Mouse (Mus musculus) hindbrain, embryonic 11.5 days (tissue): ENCODE measurements around the gene Hykk. TPM values are rescaled to one million over a fixed set of nuclear protein-coding genes. Genes with fewer than 3 reads are reported as not detected.

Source experiments
- ATAC-seq: fragments of 200-750 bp; cut with Nextera tagmentation; 2 replicates; pipeline ENCODE4 v1.8.0; 2017; ENCODE audit warnings: mild to moderate bottlenecking, moderate TSS enrichment, moderate library complexity; ENCODE audit not compliant: low FRiP score
- DNase-seq: peaks from one replicate; pipeline ENCODE4 v3.0.0-alpha.2; 2015; ENCODE audit warnings: low spot score
- H3K27ac ChIP-seq: fragments of 300-500 bp; sonication (generic); 2 replicates; pipeline ENCODE4 v1.5.1; 2014; ENCODE audit warnings: mild to moderate bottlenecking, low read depth, low read length
- H3K27me3 ChIP-seq: fragments of 300-500 bp; sonication (generic); 2 replicates; pipeline ENCODE4 v1.6.1; 2014; ENCODE audit warnings: mild to moderate bottlenecking, low read length, moderate library complexity, mixed read lengths; ENCODE audit not compliant: control insufficient read depth, insufficient read depth
- H3K36me3 ChIP-seq: fragments of 300-500 bp; sonication (generic); 2 replicates; pipeline ENCODE4 v1.6.1; 2014; ENCODE audit warnings: mild to moderate bottlenecking, low read length, moderate library complexity, mixed read lengths; ENCODE audit not compliant: control insufficient read depth, insufficient read depth
- H3K4me1 ChIP-seq: fragments of 300-500 bp; sonication (generic); replicated peaks from 2 replicates; pipeline ENCODE4 v1.6.1; 2014; ENCODE audit warnings: low read length, mixed read lengths; ENCODE audit not compliant: control insufficient read depth, insufficient read depth
- H3K4me2 ChIP-seq: fragments of 300-500 bp; sonication (generic); replicated peaks from 2 replicates; pipeline ENCODE4 v1.6.1; 2014; ENCODE audit warnings: mild to moderate bottlenecking, low read depth, low read length
- H3K4me3 ChIP-seq: fragments of 300-500 bp; sonication (generic); 2 replicates; pipeline ENCODE4 v1.5.1; 2014; ENCODE audit warnings: low read depth, low read length
- H3K9ac ChIP-seq: fragments of 300-500 bp; sonication (generic); 2 replicates; pipeline ENCODE4 v1.6.1; 2014; ENCODE audit warnings: low read depth, low read length
- H3K9me3 ChIP-seq: fragments of 300-500 bp; sonication (generic); 2 replicates; pipeline ENCODE4 v1.6.1; 2016; ENCODE audit warnings: low read length; ENCODE audit not compliant: control insufficient read depth
- WGBS: fragments of 180-500 bp; shearing (Covaris S2); extraction: QIAGEN DNeasy Blood & Tissue Kit; methylation state at CpG from one replicate; pipeline ENCODE4 v1.1.7; 2014; 5-methylcytosine and 5-hydroxymethylcytosine counted together
- polyA plus RNA-seq: library from polyadenylated mRNA; unstranded; fragments of >200 nt; fragmentation: Nextera tagmentation; extraction: Ambion mirVana; gene quantifications from 2 replicates; pipeline ENCODE4 v1.2.1, GENCODE M21; 2014

The Hykk gene
- polyA plus RNA-seq, result 4.2 and 5.6 TPM in 2 replicates

- Histone ChIP-seq H3K27me3 (no peaks in the 10 kb centered on the region), H3K4me3 (peak within 1 kb of the TSS; percentile 56), H3K36me3 (no peaks in the 10 kb centered on the region), H3K4me1 (no peaks in the 10 kb centered on the region), H3K4me2 (peak within 1 kb of the TSS; percentile 81), H3K27ac (no peak within 1 kb of the TSS), H3K9ac (peak within 1 kb of the TSS; percentile 61), H3K9me3 (no peaks in the 10 kb centered on the region)
- DNase-seq (peak; percentile 89), ATAC-seq (peak; percentile 99)
- WGBS, result under 1% methylated on average over 34 of the region's 34 CpGs
These were observed at the start of gene Hykk for GRCm38 (mm10) chr9:54917010-54917677. Gene Hykk, plus strand, starts transcription at chr9:54917283.

- no peaks in the 10 kb centered on the region for H3K27me3 ChIP-seq
- no peak overlapping the region for H3K4me2 ChIP-seq
- no peak overlapping the region for H3K4me3 ChIP-seq
- H3K9ac ChIP-seq, result no peak overlapping the region
- DNase-seq (no peak), ATAC-seq (no peak)
- H3K36me3 ChIP-seq, result 0 out of 2 replicates have a peak, but pooled peaks cover 5% of the 10 kb centered on the region
- H3K4me1 ChIP-seq, result no peaks in the 10 kb centered on the region
- WGBS, result 94% methylated on average over 1 of the region's 1 CpGs
- no peaks in the 10 kb centered on the region for H3K9me3 ChIP-seq
- no peak overlapping the region for H3K27ac ChIP-seq
These were observed 38.3 kb upstream of the Hykk start for GRCm38 (mm10) chr9:54878759-54879158.

- WGBS, result 92% methylated on average over 4 of the region's 4 CpGs
- peaks cover 7% of the 10 kb centered on the region; the same call in 1 of the 2 replicates for H3K36me3 ChIP-seq
- H3K27me3 ChIP-seq, result no peaks in the 10 kb centered on the region
- ATAC-seq (no peak), DNase-seq (no peak)
- H3K9me3 ChIP-seq, result no peaks in the 10 kb centered on the region
- H3K4me2 ChIP-seq, result no peak overlapping the region
- no peaks in the 10 kb centered on the region for H3K4me1 ChIP-seq
- no peak overlapping the region for H3K9ac ChIP-seq
- H3K4me3 ChIP-seq, result no peak overlapping the region
- H3K27ac ChIP-seq, result no peak overlapping the region
These were observed 25.0 kb upstream of the Hykk start for GRCm38 (mm10) chr9:54892111-54892510.

- no peak for DNase-seq
- Histone ChIP-seq H3K4me2 (no peak overlapping the region), H3K9me3 (no peaks in the 10 kb centered on the region), H3K9ac (no peak overlapping the region), H3K4me3 (no peak overlapping the region), H3K27me3 (no peaks in the 10 kb centered on the region), H3K36me3 (peaks cover 3% of the 10 kb centered on the region; the same call in 1 of the 2 replicates), H3K4me1 (no peaks in the 10 kb centered on the region), H3K27ac (no peak overlapping the region)
- no peak for ATAC-seq
- 92% methylated on average over 3 of the region's 3 CpGs for WGBS
These were observed 20.0 kb upstream of the Hykk start for GRCm38 (mm10) chr9:54897097-54897496.

- no peaks in the 10 kb centered on the region for H3K36me3 ChIP-seq
- H3K9ac ChIP-seq, result no peak overlapping the region
- no peaks in the 10 kb centered on the region for H3K9me3 ChIP-seq
- DNase-seq, result no peak
- H3K4me2 ChIP-seq, result no peak overlapping the region
- no peak for ATAC-seq
- no peak overlapping the region for H3K27ac ChIP-seq
- 94% methylated on average over 5 of the region's 5 CpGs for WGBS
- H3K4me3 ChIP-seq, result no peak overlapping the region
- no peaks in the 10 kb centered on the region for H3K27me3 ChIP-seq
- no peaks in the 10 kb centered on the region for H3K4me1 ChIP-seq
These were observed 7.6 kb upstream of the Hykk start for GRCm38 (mm10) chr9:54909446-54909845.

- Histone ChIP-seq H3K27me3 (no peaks in the 10 kb centered on the region), H3K9me3 (no peaks in the 10 kb centered on the region), H3K36me3 (no peaks in the 10 kb centered on the region), H3K27ac (no peak overlapping the region), H3K4me1 (no peaks in the 10 kb centered on the region), H3K9ac (no peak overlapping the region), H3K4me3 (no peak overlapping the region), H3K4me2 (no peak overlapping the region)
- DNase-seq (no peak), ATAC-seq (no peak)
- WGBS, result 66% methylated on average over 7 of the region's 7 CpGs
These were observed 1.5 kb upstream of the Hykk start for GRCm38 (mm10) chr9:54915576-54915975.

- no peaks in the 10 kb centered on the region for H3K9me3 ChIP-seq
- 0 out of 2 replicates have a peak overlapping the region, but pooled peaks have one; percentile 56 for H3K4me3 ChIP-seq
- H3K36me3 ChIP-seq, result no peaks in the 10 kb centered on the region
- ATAC-seq, result peak; percentile 27
- DNase-seq, result no peak
- H3K9ac ChIP-seq, result no peak overlapping the region
- no peaks in the 10 kb centered on the region for H3K27me3 ChIP-seq
- no peak overlapping the region for H3K4me2 ChIP-seq
- WGBS, result 63% methylated on average over 8 of the region's 8 CpGs
- no peak overlapping the region for H3K27ac ChIP-seq
- H3K4me1 ChIP-seq, result no peaks in the 10 kb centered on the region
These were observed 682 bp upstream of the Hykk start for GRCm38 (mm10) chr9:54916401-54916800.

GRCm38 (mm10) chr9:54918191-54918590 lies 1.1 kb downstream of the Hykk start:
- H3K36me3 ChIP-seq, result no peaks in the 10 kb centered on the region
- H3K9ac ChIP-seq, result no peak overlapping the region
- H3K27me3 ChIP-seq, result no peaks in the 10 kb centered on the region
- H3K9me3 ChIP-seq, result no peaks in the 10 kb centered on the region
- H3K4me1 ChIP-seq, result no peaks in the 10 kb centered on the region
- H3K4me3 ChIP-seq, result no peak overlapping the region
- WGBS, result 77% methylated on average over 2 of the region's 2 CpGs
- no peak overlapping the region for H3K4me2 ChIP-seq
- ATAC-seq, result no peak
- no peak for DNase-seq
- no peak overlapping the region for H3K27ac ChIP-seq

GRCm38 (mm10) chr9:54918781-54919180 lies 1.7 kb downstream of the Hykk start:
- no peak for DNase-seq
- Histone ChIP-seq H3K4me2 (no peak overlapping the region), H3K4me1 (no peaks in the 10 kb centered on the region), H3K27ac (no peak overlapping the region), H3K9me3 (no peaks in the 10 kb centered on the region), H3K4me3 (no peak overlapping the region), H3K27me3 (no peaks in the 10 kb centered on the region), H3K9ac (no peak overlapping the region), H3K36me3 (no peaks in the 10 kb centered on the region)
- no peak for ATAC-seq
- 92% methylated on average over 5 of the region's 5 CpGs for WGBS
